Mouse (Mus musculus) cerebellum, postnatal 25 days (tissue): Measurements from ENCODE around the gene Mogat2.
A peak's percentile ranks its signal among the peaks of the same experiment; 100 is the strongest.

ENCODE experiments used
- DNase-seq, 2 experiments: peaks; one replicate each; pipeline ENCODE4 v3.0.0; 2021; ENCODE audit warnings: mixed read lengths in 2 of 2

The Mogat2 gene

GRCm38 (mm10) chr7:99234916-99235315 is 3.5 kb downstream of the Mogat2 start:
- DNase-seq, result no peak

GRCm38 (mm10) chr7:99232571-99232970 is 5.8 kb downstream of the Mogat2 start:
- no peak for DNase-seq

GRCm38 (mm10) chr7:99230061-99230747 is 8.2 kb downstream of the Mogat2 start:
- DNase-seq, result no peak

- DNase-seq, result peak; percentile 21 to 50
These were observed 9.0 kb downstream of the Mogat2 start for GRCm38 (mm10) chr7:99229411-99229810.

- DNase-seq, result no peak
These were observed 9.6 kb downstream of the Mogat2 start for GRCm38 (mm10) chr7:99228825-99229224.

- DNase-seq, result no peak
These were observed 11.2 kb downstream of the Mogat2 start for GRCm38 (mm10) chr7:99227267-99227666.

- no peak for DNase-seq
These were observed 11.8 kb downstream of the Mogat2 start for GRCm38 (mm10) chr7:99226662-99227061.

- no peak for DNase-seq
These were observed 13.0 kb downstream of the Mogat2 start for GRCm38 (mm10) chr7:99225421-99225820.

GRCm38 (mm10) chr7:99224648-99225190 is 13.7 kb downstream of the Mogat2 start:
- DNase-seq, result no peak

GRCm38 (mm10) chr7:99224225-99224624 is 14.2 kb downstream of the Mogat2 start:
- DNase-seq, result peak in 1 of 2 experiments; percentile 17

GRCm38 (mm10) chr7:99217338-99218074 is 20.9 kb downstream of the Mogat2 start:
- peak in 1 of 2 experiments; percentile 15 for DNase-seq

GRCm38 (mm10) chr7:99215347-99215855 is 23.0 kb downstream of the Mogat2 start:
- DNase-seq, result no peak

GRCm38 (mm10) chr7:99214621-99215185 is 23.7 kb downstream of the Mogat2 start:
- DNase-seq, result no peak

- no peak for DNase-seq
These were observed 24.7 kb downstream of the Mogat2 start for GRCm38 (mm10) chr7:99213686-99214085.

GRCm38 (mm10) chr7:99213056-99213455 is 25.4 kb downstream of the Mogat2 start:
- no peak for DNase-seq

- DNase-seq, result no peak
These were observed 29.7 kb downstream of the Mogat2 start for GRCm38 (mm10) chr7:99208704-99209103.

GRCm38 (mm10) chr7:99206364-99206763 is 32.1 kb downstream of the Mogat2 start:
- DNase-seq, result no peak

- DNase-seq, result no peak
These were observed 36.3 kb downstream of the Mogat2 start for GRCm38 (mm10) chr7:99202163-99202562.

GRCm38 (mm10) chr7:99200290-99200689 is 38.1 kb downstream of the Mogat2 start:
- DNase-seq, result no peak

GRCm38 (mm10) chr7:99199451-99200175 is 38.8 kb downstream of the Mogat2 start:
- DNase-seq, result no peak

- no peak for DNase-seq
These were observed 39.6 kb downstream of the Mogat2 start for GRCm38 (mm10) chr7:99198811-99199210.

GRCm38 (mm10) chr7:99194511-99194910 is 43.9 kb downstream of the Mogat2 start:
- DNase-seq, result no peak

- no peak for DNase-seq
These were observed 44.5 kb downstream of the Mogat2 start for GRCm38 (mm10) chr7:99193926-99194325.
